Mouse (Mus musculus): ENCODE data around the gene Bbs7. TPM values are rescaled to one million over a fixed set of nuclear protein-coding genes. Genes with fewer than 3 reads are reported as not detected.

Bbs7 gene
- total RNA-seq, 2 experiments from 2014 or later: 6.7 to 7.7 TPM

DNA sequence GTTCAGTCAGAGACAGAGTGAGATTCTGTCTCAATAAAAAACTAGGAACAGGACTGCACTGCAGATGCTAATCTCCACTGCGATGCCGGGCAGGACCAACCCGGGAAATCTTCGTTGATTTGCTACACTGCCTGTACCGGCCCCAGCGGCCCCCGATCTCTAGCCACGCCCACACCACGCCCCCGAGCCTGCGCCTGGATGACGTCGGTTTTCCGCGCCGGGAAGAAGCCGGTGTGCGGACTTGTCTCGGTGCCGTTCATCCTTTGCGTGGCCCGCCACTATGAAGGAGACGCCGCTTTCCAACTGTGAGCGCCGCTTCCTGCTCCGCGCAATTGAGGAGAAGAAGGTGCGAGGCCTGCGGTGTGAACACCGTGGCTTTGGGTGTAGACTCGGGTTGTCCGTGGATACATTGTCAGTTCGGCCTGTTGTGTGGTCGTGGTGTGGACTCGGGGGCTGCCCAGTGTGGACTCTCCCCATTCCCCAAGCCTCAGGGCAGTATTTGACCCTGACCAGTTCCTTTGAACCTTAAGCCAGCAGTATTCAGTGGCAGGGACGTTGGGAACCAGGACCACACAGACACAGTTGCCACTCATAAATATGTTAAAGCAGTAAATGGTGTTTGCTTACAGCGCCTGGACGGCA is 60.8 kb downstream of the Bbs7 start, which contains the start of gene Exosc9:
Gene Exosc9, plus strand, starts transcription at position 201 of the 642 bp plus-strand sequence.
- peak; percentile 99 for DNase-seq (ENCODE audit: low spot score in 2 of 2)

DNA sequence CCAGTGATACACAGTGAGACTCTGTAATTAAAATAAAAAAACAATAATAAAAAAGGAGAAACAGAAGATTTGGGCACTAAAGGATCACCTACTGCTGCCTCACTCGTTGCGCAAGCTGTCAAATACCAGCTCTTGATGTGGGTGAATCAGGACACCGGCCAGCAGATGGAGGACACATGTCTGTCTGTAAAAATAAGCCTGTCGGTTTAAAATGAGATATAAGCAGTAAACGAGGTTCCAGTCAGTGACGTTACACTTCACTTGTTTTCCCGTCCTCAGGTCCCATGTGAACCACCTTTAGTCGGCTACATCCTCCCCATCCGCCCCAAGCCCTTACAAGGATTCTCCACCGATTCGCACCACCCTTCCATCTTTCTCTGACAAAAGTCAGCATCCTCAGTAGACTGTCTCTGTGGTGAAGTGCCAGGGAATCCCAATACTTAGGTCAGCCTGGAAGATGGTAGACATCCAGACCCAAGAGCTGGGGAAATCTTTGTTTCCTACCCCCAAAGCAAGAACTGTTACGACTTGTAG is 61.4 kb downstream of the Bbs7 start:
- DNase-seq (ENCODE audit: low spot score in 2 of 2): no peak

DNA sequence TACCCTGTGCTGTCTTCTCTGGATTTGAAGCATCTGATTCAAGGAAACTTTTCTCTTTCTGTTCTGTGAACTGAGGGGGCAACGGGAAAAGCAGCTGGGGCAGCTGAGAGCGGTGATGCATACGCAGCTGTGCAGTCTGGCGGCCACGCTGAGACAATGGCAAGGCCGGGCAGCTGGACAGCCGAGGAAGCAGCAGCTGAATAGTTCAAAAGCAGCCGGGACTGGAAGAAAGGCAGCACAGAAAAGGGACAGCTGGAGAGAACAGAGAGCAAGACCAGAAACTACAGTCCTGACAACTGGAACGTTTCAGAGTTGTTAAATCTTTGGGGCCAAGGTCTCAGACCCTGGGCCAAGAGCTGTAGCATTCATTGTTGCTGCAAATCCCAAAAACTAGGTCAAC is 61.9 kb downstream of the Bbs7 start:
- peak in 1 of 2 experiments; percentile 8 for DNase-seq (ENCODE audit: low spot score in 2 of 2)

DNA sequence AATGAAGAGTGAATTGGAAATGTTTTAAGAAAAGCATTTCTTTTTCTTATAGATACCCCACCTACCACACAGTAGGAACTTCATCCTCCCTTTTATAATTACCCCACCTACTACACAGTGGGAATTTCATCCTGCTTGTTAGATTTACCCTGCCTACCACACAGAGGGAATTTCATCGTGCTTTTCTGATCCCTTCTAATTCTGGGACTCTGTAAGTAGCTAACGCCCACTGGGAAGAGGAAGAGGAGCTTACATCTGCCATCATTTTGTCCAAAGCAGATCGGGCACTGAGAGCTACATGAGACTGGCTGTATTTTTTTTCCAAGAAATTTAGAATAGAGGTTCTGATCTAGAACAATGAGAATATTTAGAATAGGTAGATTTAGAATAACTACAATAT is 68.3 kb downstream of the Bbs7 start:
- DNase-seq (ENCODE audit: low spot score in 2 of 2): no peak

DNA sequence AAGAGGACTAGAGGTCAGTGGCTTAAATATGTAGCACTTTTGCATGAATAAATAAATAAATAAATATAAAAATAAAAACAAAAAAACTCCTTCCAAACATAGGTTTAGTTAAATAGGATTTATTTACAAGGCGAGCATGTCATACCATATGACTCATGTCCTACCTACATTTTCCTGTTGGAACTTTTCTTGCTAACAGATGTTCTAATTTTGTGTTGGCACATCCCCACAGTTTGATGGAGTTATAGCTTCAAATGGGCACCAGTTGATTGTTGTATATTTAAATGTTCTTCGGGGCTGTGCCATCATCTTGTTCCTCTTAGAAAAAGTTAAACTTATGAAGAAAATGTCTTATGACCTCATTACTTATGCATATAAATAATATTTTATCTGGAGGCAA is 71.9 kb downstream of the Bbs7 start:
- no peak for DNase-seq (ENCODE audit: low spot score in 2 of 2)

DNA sequence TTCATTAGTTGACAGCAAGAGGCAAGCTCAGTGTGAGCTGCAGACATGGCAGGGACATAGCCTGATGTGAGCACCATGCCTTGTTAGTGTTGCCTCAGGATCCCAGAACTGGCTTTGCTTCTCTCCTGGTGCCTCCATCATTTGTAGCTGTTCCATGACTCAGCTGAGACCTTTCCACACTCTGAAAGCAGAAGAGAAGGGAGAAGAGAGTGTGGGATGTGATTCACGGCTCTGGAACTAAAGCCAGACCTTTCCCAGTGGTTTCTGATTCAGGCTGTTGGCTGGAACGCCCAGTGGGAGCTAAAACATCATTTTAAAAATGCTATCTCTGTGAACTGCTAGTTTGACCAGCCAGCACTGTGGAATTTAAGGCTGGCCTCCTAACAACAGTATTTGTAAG is 72.5 kb downstream of the Bbs7 start:
- DNase-seq (ENCODE audit: low spot score in 2 of 2): no peak

DNA sequence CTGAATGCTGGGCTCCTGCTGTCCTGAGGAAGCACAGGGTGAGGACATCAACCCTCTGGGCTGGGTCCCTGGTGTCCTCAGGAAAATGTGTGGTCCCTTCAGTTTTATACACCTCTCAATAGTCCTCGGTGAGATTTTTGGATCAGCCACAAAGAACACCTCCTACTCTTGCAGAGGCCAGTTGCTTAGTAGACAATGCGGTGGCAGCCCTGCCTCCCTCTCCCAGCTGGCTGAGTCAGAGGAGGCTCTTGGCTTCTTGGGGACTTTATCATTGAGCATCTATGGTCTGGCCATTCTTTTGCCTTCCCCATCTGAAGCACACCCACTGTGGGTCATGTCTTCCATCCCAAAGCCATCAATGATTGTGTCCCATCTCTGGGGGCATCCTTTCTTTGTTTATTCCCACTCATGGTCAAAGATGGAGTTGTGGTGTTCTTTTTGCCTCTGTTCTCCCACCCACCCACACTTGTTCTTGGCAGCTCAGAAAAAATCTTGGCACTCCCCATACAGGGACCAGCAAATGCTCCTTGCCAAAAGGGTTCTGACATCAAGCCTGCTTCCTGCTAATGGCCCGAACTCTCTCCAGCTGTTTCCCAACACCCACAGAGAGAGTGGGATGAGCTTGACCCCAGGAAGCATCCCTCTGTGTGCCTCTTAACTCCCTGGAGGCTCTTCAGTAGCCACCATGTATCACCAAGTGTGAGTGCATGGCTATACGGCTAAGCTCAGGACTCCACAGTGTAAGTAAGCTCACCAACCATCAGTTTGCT is 75.4 kb downstream of the Bbs7 start:
- DNase-seq (ENCODE audit: low spot score in 2 of 2): no peak

DNA sequence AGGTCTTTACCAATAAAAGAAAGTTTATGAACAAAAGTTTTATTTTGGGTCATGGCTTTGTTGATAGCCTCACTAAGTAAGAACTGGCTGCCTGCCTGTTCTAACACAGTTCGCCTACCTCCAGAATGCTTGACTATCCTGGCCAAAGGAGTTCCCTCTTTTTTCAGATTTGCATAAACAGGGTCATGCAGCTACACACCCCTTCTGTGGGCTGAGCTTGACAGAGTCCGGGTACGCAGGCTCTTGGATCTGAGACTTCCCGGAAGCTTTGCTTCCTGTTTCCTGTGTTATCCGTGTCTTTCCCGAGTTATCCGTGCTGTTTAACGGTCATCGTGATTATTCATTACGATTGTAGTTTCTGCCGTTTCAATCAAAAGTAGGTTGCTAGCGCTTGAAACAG is 77.2 kb downstream of the Bbs7 start:
- DNase-seq (ENCODE audit: low spot score in 2 of 2): no peak

DNA sequence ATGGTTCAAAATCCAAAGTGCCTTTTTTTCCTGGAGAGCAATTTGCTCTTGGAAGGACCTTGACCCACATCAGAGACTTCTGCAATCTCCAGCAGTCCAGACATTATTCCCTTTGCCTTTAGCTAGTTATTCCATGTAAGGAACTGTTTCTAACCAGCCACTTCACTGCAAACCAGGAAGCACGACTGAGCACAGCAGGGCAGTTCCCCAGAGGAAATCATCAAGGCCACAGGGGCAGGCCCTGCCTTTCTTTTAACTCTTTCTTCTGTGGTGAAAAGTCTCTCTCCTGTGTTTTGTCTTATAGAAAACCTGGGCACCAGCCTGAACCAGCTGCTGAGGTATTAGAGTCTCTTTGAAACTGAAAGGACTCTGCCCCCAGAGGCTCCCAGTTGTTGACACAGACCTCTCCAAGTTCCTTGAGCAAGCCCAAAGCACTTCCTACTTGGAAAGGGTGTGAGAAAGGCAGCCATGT is 80.0 kb downstream of the Bbs7 start:
- no peak for DNase-seq (ENCODE audit: low spot score in 2 of 2)

DNA sequence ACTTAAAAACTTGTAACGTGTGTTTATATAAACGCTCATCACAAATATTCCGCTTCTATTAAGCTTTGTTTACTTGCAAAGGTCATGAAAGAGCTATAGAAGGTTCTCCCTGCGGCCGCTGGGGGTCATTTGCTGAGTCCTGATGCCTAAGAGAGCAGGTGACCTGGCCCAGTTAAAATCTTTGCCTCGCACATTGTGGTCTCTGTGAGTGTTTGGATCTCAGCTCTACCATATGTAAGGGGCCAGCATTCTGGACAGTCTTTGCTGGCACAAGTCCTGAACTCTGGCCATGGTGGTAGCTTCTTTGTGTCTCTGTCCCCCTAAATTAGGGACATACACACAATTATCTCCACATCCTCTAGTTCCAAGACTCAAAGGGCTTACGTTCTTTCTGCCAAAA is 80.5 kb downstream of the Bbs7 start:
- no peak for DNase-seq (ENCODE audit: low spot score in 2 of 2)

DNA sequence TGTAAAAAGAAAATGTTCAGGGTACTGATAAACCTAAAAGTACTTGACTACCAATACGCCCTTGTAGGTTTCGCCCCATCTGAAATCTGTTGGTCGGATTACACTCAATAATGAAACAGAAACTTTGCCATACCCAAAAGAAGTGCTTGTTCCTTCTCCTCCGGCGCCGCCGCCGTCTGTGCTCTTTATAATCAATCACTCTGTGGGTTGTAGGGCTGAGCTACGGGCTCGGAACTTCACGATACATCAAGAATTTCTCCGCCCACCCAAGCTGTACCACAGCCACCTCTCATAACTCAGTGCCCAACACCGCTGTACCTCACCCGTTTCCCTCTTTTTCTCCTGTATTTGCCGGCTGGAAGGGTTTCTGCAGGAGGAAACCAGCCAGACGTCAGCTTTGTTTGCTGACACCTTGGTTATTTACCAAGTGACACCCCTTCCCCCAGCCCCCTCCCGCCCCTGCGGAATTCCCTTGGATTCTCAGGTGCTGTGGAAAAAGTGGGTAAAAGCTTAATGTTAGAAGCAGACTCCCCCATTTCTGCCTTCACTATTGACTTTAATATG is 81.2 kb downstream of the Bbs7 start:
- DNase-seq (ENCODE audit: low spot score in 2 of 2): no peak

DNA sequence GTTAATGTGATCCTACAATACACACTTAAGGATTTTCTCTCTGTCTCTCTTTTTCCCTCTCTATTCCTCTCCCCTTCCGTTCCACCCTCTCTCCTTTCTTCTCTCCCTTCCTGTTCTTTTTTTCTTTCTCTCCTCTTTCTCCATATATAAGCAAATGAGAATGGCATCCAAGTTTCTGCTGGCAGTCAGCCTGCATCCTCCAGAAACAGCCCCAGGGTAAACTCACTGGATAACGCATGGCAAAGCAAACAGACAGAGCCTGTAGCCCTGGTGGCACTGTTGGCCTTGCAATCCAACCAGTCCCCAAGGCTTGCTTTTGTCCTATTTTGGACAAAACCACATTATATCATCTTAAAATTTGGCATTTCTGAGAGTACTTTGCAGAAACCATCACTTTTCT is 82.0 kb downstream of the Bbs7 start:
- DNase-seq (ENCODE audit: low spot score in 2 of 2): no peak

DNA sequence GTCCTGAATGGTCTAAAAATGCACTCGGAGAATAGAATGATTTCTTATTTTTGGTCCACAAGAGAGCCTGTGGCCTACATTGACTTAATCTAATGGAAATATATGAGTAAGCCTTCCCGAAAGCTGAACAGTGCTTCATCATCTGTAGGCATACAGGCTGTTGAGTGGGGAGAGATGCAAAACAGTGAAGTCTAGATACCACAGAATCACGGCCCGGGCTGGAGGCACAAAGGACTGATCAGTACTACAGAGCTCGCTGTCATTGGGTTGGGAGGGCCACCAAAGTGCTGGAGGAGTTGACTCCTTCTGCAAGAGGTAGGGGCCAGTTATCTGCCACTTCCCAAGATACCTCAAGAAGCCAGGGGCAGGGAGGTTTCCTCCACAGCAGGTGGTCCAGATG is 82.5 kb downstream of the Bbs7 start:
- no peak for DNase-seq (ENCODE audit: low spot score in 2 of 2)

DNA sequence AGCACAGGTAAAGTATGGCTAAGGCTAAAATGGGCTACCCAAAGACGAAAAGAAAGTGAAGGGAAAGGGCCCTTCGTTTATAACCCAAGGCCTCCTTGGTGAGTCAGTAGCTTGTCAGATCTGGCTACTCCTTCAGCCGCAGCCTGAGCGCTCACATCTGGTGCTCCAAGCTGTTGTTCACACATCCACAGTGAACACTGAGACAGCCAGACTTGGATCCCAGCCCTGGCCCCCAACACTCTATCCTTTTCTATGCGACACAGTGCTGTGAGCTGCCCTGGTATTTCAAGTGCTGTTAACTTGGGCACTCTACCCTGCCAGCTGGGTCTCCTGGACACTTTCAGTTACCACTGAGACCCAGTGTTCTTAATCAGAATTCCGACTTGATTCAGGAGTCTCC is 82.9 kb downstream of the Bbs7 start:
- no peak for DNase-seq (ENCODE audit: low spot score in 2 of 2)

DNA sequence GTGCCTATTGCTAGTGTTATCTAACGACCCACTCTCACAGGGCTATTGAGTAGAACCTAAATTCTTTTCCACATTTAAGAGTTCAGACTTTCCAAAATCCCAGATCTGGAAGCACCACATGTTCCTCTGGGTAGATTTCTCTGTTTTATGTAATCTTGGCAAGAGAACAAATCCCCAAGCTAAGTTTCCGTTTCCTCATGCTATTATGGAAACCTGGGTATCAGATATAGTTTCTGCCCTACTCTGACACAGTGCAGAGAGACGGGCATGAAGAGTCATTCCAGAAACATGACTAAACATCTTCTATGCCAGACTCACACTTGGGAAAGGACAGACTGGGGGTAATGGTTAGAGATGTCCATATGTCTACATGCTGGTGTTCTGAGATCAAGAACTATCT is 88.8 kb downstream of the Bbs7 start:
- DNase-seq (ENCODE audit: low spot score in 2 of 2): no peak

Other genes with a start within 250 kb of the Bbs7 start
- 100 to 1,000 TPM; 616 to 644 TPM for gene Anxa5, start 137.6 kb downstream of the Bbs7 start, total RNA-seq (2021)
- gene 1810062G17Rik, start 137.5 kb downstream of the Bbs7 start, total RNA-seq (2021): 1 to 10 TPM in 1 of 2 experiments, not detected in 1; 1.5 TPM
- gene Gm11549, start 91.7 kb downstream of the Bbs7 start, total RNA-seq (2021): not detected
- gene Exosc9, start 60.9 kb downstream of the Bbs7 start, total RNA-seq (2021): 10 to 100 TPM; 26.7 to 31.5 TPM
- 1 to 10 TPM; 1.3 to 1.5 TPM for gene Ccna2, start 41.3 kb downstream of the Bbs7 start, total RNA-seq (2021)
- gene Trpc3, start 76.7 kb upstream of the Bbs7 start, total RNA-seq (2021): 1 to 10 TPM; 1.6 to 2.6 TPM
- gene 4932438A13Rik, start 249.6 kb upstream of the Bbs7 start, total RNA-seq (2021): 10 to 100 TPM; 36.7 to 38.3 TPM

All from adrenal gland, adult 18-20 months (tissue).